Mouse (Mus musculus) liver, embryonic 15.5 days (tissue): ENCODE measurements at regions not wholly inside any gene's neighbourhood (a gene's known extent, or its start where the extent isn't known, plus 50 kb on each side); places are given as distances from the start of the nearest gene placed in this dataset.

Experiments
- ATAC-seq: fragments of 200-750 bp; cut with Nextera tagmentation; 2 replicates; pipeline ENCODE4 v1.8.0; 2017; ENCODE audit warnings: moderate number of reproducible peaks, mild to moderate bottlenecking, moderate library complexity; ENCODE audit not compliant: insufficient read depth
- H3K27ac ChIP-seq: fragments of 300-500 bp; sonication (generic); replicated peaks from 2 replicates; pipeline ENCODE4 v1.5.1; 2015; ENCODE audit warnings: mild to moderate bottlenecking, inconsistent platforms
- H3K27me3 ChIP-seq: fragments of 300-500 bp; sonication (generic); 2 replicates; pipeline ENCODE4 v1.6.1; 2015; ENCODE audit warnings: mild to moderate bottlenecking, inconsistent platforms
- H3K36me3 ChIP-seq: fragments of 300-500 bp; sonication (generic); replicated peaks from 2 replicates; pipeline ENCODE4 v1.6.1; 2015; ENCODE audit warnings: moderate library complexity, mild to moderate bottlenecking, inconsistent platforms
- H3K4me1 ChIP-seq: fragments of 300-500 bp; sonication (generic); replicated peaks from 2 replicates; pipeline ENCODE4 v1.6.1; 2015; ENCODE audit warnings: inconsistent platforms
- H3K4me2 ChIP-seq: fragments of 300-500 bp; sonication (generic); 2 replicates; pipeline ENCODE4 v1.6.1; 2015; ENCODE audit warnings: moderate library complexity, mild to moderate bottlenecking, inconsistent platforms
- H3K4me3 ChIP-seq: fragments of 300-500 bp; sonication (generic); replicated peaks from 2 replicates; pipeline ENCODE4 v1.5.1; 2015; ENCODE audit warnings: mild to moderate bottlenecking, inconsistent platforms
- H3K9ac ChIP-seq: fragments of 300-500 bp; sonication (generic); 2 replicates; pipeline ENCODE4 v1.6.1; 2015; ENCODE audit warnings: moderate library complexity, mild to moderate bottlenecking, inconsistent platforms
- H3K9me3 ChIP-seq: fragments of 300-500 bp; sonication (generic); replicated peaks from 2 replicates; pipeline ENCODE4 v1.6.1; 2016; ENCODE audit warnings: inconsistent platforms
- WGBS: fragments of 180-500 bp; shearing (Covaris S2); methylation state at CpG from one replicate; pipeline ENCODE4 v1.1.7; 2015; ENCODE audit warnings: mixed read lengths; ENCODE audit not compliant: insufficient replicate concordance; 5-methylcytosine and 5-hydroxymethylcytosine counted together

DNA sequence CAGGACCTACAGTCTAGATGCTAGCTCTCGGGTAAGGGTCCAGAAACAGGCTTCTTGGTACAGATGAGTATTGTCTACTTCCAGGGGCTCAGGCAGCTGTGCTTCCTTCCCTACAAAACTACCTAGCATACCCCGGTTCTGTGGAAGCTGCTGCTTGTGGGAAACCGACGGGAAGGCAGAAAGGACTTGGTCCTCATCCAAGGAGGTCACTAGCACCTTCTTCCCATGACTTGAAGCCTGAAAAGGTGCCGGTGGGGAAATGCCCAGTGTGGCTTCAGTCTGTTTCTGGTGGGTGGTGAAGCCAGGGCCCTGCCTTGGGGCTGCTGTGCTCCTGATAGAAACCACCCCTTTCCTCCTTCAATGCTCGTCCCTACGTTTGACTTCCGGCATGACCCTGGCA lies 107.5 kb downstream of the Tex29 start:
- Histone ChIP-seq H3K36me3 (no peaks in the 10 kb centered on the region), H3K9ac (no peak overlapping the region), H3K4me2 (no peak overlapping the region), H3K4me1 (no peaks in the 10 kb centered on the region), H3K27me3 (no peaks in the 10 kb centered on the region), H3K9me3 (no peaks in the 10 kb centered on the region), H3K4me3 (no peak overlapping the region), H3K27ac (no peak overlapping the region)
- 55% methylated on average over 8 of the region's 8 CpGs for WGBS
- no peak for ATAC-seq

GRCm38 (mm10) chr8:11956268-11956667 lies 116.0 kb downstream of the Tex29 start:
- H3K4me2 ChIP-seq: no peak overlapping the region
- no peaks in the 10 kb centered on the region for H3K27me3 ChIP-seq
- H3K27ac ChIP-seq: no peak overlapping the region
- H3K4me3 ChIP-seq: no peak overlapping the region
- H3K9ac ChIP-seq: no peak overlapping the region
- no peaks in the 10 kb centered on the region for H3K4me1 ChIP-seq
- no peaks in the 10 kb centered on the region for H3K36me3 ChIP-seq
- ATAC-seq: no peak
- H3K9me3 ChIP-seq: no peaks in the 10 kb centered on the region
- WGBS: 19% methylated on average over 7 of the region's 7 CpGs

DNA sequence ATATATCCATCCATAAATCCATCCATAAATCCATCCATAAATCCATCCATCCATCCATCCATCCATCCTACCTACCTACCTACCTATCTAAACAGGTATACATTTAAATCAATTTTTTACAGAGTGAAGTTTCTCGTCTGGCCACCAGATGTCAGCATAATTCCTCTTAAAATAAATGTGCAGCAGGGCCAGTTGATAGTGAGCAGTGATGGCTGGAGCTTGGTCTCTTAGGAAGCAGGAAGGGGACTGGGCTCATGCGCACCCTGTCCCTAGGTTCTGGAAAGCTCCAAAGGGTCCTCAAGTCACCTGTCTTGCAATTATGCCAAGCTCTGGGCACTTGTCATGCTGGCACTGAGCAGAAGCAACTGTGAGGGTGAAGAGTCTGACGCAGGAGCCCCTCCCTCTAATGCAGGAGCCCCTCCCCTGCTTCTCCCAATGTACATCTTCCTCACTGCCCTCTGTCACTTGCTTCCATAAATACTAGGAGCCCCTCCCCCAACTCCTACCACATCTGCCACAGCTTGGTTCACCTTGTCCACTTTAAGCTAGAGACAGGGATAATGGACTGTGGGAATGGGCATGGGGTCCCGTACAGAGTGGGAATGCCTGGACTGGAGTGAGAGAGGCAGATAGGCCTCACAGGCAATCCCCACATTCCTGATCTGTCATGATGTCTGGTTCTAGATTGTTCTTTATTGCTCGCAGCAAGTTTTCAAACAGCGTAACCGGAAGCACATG lies 116.9 kb downstream of the Tex29 start:
- Histone ChIP-seq H3K4me2 (no peak overlapping the region), H3K4me1 (no peaks in the 10 kb centered on the region), H3K9ac (no peak overlapping the region), H3K36me3 (no peaks in the 10 kb centered on the region), H3K27me3 (no peaks in the 10 kb centered on the region), H3K4me3 (no peak overlapping the region), H3K27ac (no peak overlapping the region), H3K9me3 (no peaks in the 10 kb centered on the region)
- WGBS: 59% methylated on average over 7 of the region's 7 CpGs
- ATAC-seq: no peak

DNA sequence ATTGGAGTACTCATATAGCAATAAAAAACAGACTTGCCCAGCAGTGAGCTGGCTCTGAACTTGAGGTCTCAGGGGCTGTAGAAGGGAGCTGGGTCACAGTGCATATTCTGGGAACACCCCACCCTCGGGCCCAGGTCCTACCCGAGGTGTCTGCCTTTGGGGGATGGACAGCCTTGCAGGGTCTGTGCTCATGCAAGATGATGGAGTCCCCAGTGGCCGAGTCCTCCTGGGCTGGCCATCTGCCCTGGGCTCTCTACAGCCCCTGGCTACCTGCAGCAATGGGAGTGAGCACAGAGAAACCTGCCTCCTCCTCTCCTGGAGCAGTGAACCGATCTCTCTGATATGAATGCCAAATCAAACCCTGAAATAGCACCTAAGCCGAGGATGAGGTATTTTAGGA lies 117.9 kb downstream of the Tex29 start:
- Histone ChIP-seq H3K9ac (no peak overlapping the region), H3K36me3 (no peaks in the 10 kb centered on the region), H3K27me3 (no peaks in the 10 kb centered on the region), H3K4me2 (no peak overlapping the region), H3K27ac (no peak overlapping the region), H3K9me3 (no peaks in the 10 kb centered on the region), H3K4me3 (no peak overlapping the region), H3K4me1 (no peaks in the 10 kb centered on the region)
- ATAC-seq: no peak
- WGBS: 45% methylated on average over 5 of the region's 5 CpGs

- 46% methylated on average over 4 of the region's 4 CpGs for WGBS
- Histone ChIP-seq H3K4me2 (no peak overlapping the region), H3K4me3 (no peak overlapping the region), H3K9me3 (no peaks in the 10 kb centered on the region), H3K27me3 (no peaks in the 10 kb centered on the region), H3K4me1 (no peaks in the 10 kb centered on the region), H3K36me3 (no peaks in the 10 kb centered on the region), H3K9ac (no peak overlapping the region), H3K27ac (no peak overlapping the region)
- ATAC-seq: no peak
These were observed 119.2 kb downstream of the Tex29 start for GRCm38 (mm10) chr8:11959466-11959865.

DNA sequence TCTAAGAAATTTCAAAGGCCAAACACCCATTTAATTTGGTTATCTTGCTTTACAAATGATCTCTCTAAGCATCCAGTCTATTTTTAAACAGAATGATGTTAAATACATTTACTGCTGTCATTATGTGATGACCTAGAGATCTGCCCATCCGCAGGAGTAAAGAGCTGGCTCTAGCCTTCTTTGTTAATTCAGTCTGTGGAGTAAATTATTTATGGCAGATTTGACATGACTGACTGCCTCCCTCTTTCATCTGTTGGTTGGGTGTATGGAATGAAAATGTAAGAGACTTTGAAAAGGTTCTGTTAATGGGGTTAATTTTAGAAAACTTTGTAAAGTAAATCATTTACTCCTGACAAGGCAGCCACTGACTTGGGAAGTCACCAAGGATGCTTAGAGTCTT lies 123.3 kb downstream of the Tex29 start:
- H3K4me2 ChIP-seq: no peak overlapping the region
- H3K9me3 ChIP-seq: no peaks in the 10 kb centered on the region
- no peak overlapping the region for H3K9ac ChIP-seq
- no peak overlapping the region for H3K27ac ChIP-seq
- no peaks in the 10 kb centered on the region for H3K4me1 ChIP-seq
- no peak overlapping the region for H3K4me3 ChIP-seq
- no peaks in the 10 kb centered on the region for H3K36me3 ChIP-seq
- no peaks in the 10 kb centered on the region for H3K27me3 ChIP-seq
- no peak for ATAC-seq
- WGBS: 69% methylated on average over 1 of the region's 1 CpGs

DNA sequence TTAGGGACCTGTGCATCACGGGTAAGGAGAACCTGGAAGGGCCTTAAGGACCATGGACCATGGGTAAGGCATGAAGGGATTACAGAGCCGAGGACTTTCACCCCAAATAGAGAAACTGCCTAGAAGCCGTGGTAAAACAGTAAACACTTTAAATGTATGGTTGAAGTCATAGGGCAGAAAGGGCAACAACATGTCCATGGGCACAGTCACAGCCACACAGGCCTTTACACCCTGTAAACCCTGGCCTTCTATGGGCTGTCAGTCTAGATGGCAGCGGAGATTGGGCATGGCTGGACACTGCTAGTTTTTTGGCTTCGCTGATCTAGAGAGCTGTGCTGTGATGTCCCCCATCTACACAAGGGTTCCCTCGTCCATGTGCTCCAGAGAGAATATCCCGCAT lies 127.4 kb downstream of the Tex29 start:
- no peaks in the 10 kb centered on the region for H3K36me3 ChIP-seq
- no peaks in the 10 kb centered on the region for H3K4me1 ChIP-seq
- no peak overlapping the region for H3K4me3 ChIP-seq
- no peak overlapping the region for H3K4me2 ChIP-seq
- 66% methylated on average over 7 of the region's 7 CpGs for WGBS
- no peak overlapping the region for H3K9ac ChIP-seq
- ATAC-seq: no peak
- no peaks in the 10 kb centered on the region for H3K27me3 ChIP-seq
- H3K9me3 ChIP-seq: no peaks in the 10 kb centered on the region
- H3K27ac ChIP-seq: no peak overlapping the region

- no peak overlapping the region for H3K4me2 ChIP-seq
- H3K27me3 ChIP-seq: no peaks in the 10 kb centered on the region
- no peak overlapping the region for H3K27ac ChIP-seq
- no peak overlapping the region for H3K9ac ChIP-seq
- 67% methylated on average over 9 of the region's 9 CpGs for WGBS
- H3K9me3 ChIP-seq: no peaks in the 10 kb centered on the region
- H3K36me3 ChIP-seq: no peaks in the 10 kb centered on the region
- H3K4me1 ChIP-seq: no peaks in the 10 kb centered on the region
- ATAC-seq: no peak
- no peak overlapping the region for H3K4me3 ChIP-seq
These were observed 130.2 kb downstream of the Tex29 start for GRCm38 (mm10) chr8:11970515-11970914.

DNA sequence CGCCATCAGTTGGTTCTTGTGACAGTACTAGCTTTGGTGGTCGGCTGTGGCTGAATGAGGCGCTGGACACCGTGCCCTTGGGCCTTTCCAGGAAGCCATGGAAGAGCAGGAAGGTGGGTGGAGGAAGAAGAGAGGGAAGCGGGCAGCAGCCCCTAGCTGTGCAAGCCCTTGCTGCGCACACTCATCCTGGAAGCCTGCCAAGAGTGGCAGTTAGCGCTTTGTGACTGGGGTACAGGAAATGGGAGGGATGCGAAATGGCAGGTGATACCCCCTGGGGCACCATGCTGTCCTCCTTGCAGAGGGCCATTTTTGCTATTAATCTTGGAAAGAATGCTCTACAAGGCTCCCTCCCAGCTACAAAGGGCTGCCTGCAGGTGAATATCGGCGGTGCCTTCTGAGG lies 133.2 kb downstream of the Tex29 start:
- no peak for ATAC-seq
- H3K27ac ChIP-seq: no peak overlapping the region
- no peak overlapping the region for H3K4me2 ChIP-seq
- 49% methylated on average over 10 of the region's 10 CpGs for WGBS
- H3K9ac ChIP-seq: no peak overlapping the region
- no peaks in the 10 kb centered on the region for H3K9me3 ChIP-seq
- H3K4me3 ChIP-seq: no peak overlapping the region
- no peaks in the 10 kb centered on the region for H3K27me3 ChIP-seq
- H3K36me3 ChIP-seq: no peaks in the 10 kb centered on the region
- no peaks in the 10 kb centered on the region for H3K4me1 ChIP-seq

DNA sequence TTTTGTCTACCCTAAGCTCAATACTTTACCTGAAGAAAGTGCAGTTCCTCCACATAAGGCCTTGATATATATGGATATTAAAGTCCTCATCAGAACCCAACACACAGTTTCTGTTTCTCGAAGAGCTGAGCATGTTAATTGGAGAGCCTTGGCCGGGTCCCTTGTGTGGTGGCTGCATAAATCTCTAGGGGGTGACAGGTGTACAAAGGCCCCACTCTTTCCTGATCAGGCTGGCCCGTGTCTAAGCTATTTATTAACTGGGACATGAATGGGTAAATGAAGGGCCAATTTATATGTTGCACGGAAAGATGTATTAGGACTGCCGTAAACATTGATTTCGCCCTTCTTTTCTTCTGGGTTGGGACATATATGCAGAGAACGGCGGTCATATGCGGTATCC lies 136.8 kb downstream of the Tex29 start:
- no peak overlapping the region for H3K4me3 ChIP-seq
- H3K9me3 ChIP-seq: no peaks in the 10 kb centered on the region
- H3K9ac ChIP-seq: no peak overlapping the region
- WGBS: 55% methylated on average over 9 of the region's 9 CpGs
- no peaks in the 10 kb centered on the region for H3K27me3 ChIP-seq
- H3K36me3 ChIP-seq: no peaks in the 10 kb centered on the region
- H3K4me1 ChIP-seq: no peaks in the 10 kb centered on the region
- H3K27ac ChIP-seq: no peak overlapping the region
- no peak for ATAC-seq
- H3K4me2 ChIP-seq: no peak overlapping the region

GRCm38 (mm10) chr8:11979056-11979455 lies 138.8 kb downstream of the Tex29 start:
- Histone ChIP-seq H3K4me1 (no peaks in the 10 kb centered on the region), H3K27me3 (no peaks in the 10 kb centered on the region), H3K4me3 (no peak overlapping the region), H3K36me3 (no peaks in the 10 kb centered on the region), H3K9ac (no peak overlapping the region), H3K4me2 (no peak overlapping the region), H3K9me3 (no peaks in the 10 kb centered on the region), H3K27ac (no peak overlapping the region)
- WGBS: 45% methylated on average over 1 of the region's 1 CpGs
- no peak for ATAC-seq

GRCm38 (mm10) chr8:11981458-11981857 lies 141.2 kb downstream of the Tex29 start:
- Histone ChIP-seq H3K27ac (no peak overlapping the region), H3K9me3 (no peaks in the 10 kb centered on the region), H3K4me3 (no peak overlapping the region), H3K36me3 (no peaks in the 10 kb centered on the region), H3K4me1 (no peaks in the 10 kb centered on the region), H3K27me3 (no peaks in the 10 kb centered on the region), H3K4me2 (no peak overlapping the region), H3K9ac (no peak overlapping the region)
- WGBS: 68% methylated on average over 2 of the region's 2 CpGs
- no peak for ATAC-seq
